Mouse (Mus musculus): Measurements from ENCODE around the gene Rnase11. TPM values are rescaled to one million over a fixed set of nuclear protein-coding genes. Genes with fewer than 3 reads are reported as not detected.
A peak's percentile ranks its signal among the peaks of the same experiment; 100 is the strongest.

The Rnase11 gene
- total and polyA plus RNA-seq, 2 experiments from 2014 or later, result not detected

DNA sequence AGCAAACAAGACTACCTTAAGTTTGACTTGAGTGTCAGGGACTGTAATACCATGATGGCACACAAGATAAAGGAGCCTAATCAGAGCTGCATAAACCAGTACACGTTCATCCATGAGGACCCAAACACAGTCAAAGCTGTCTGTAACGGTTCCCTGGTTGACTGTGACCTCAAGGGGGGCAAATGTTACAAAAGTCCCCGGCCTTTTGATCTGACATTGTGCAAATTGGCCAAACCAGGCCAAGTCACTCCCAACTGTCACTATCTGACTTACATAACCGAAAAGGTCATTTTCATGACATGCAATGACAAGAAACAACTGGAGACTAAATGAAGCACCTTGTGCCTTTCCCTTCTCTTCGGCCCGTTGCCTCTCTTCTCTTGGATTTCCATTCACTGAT lies 40.4 kb downstream of the Rnase11 start:
- 90% methylated on average over 6 of the region's 6 CpGs for WGBS
- H3K4me1 ChIP-seq (ENCODE audit: insufficient read depth), result no peaks in the 10 kb centered on the region; the same call in 1 of the 2 replicates
- ATAC-seq, result no peak
- no peak overlapping the region for H3K9ac ChIP-seq
- H3K4me3 ChIP-seq (ENCODE audit: low read depth, low read length), result no peak overlapping the region
- no peaks in the 10 kb centered on the region for H3K9me3 ChIP-seq (ENCODE audit: low read length)
- no peak overlapping the region for H3K27ac ChIP-seq (ENCODE audit: low read depth, low read length)
- H3K27me3 ChIP-seq (ENCODE audit: insufficient read depth, low read length), result no peaks in the 10 kb centered on the region
- TF ChIP-seq CTCF (IDR thresholded peaks at IDR 0.05; ENCODE audit: low read depth), result no peak
- no peak for DNase-seq
- H3K36me3 ChIP-seq (ENCODE audit: insufficient read depth), result no peaks in the 10 kb centered on the region
- no peak overlapping the region for H3K4me2 ChIP-seq (ENCODE audit: low read depth)

DNA sequence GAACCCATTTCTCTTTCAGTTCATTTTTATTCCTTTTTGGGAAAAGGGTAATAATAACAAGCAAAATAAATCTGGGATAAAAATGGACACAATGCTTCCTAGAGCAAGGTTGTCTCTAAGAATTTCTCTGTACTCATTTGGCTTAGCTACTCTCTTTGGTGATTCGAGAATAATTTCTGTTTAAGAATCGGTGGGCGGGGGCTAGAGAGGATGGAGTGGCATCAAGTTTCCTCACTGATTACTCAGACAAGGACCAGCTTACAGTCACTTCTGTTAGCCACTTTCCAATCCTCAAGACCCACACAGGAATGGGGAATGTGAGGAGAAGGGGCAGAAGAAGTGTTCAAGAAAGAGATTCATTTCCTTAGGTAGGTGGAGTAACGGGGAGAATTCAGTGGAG lies 41.2 kb downstream of the Rnase11 start:
- no peaks in the 10 kb centered on the region for H3K36me3 ChIP-seq (ENCODE audit: insufficient read depth)
- no peak overlapping the region for H3K9ac ChIP-seq
- 83% methylated on average over 4 of the region's 4 CpGs for WGBS
- no peak overlapping the region for H3K27ac ChIP-seq (ENCODE audit: low read depth, low read length)
- H3K4me3 ChIP-seq (ENCODE audit: low read depth, low read length), result no peak overlapping the region
- no peaks in the 10 kb centered on the region; the same call in 1 of the 2 replicates for H3K4me1 ChIP-seq (ENCODE audit: insufficient read depth)
- ATAC-seq, result no peak
- no peaks in the 10 kb centered on the region for H3K27me3 ChIP-seq (ENCODE audit: insufficient read depth, low read length)
- DNase-seq, result no peak
- H3K4me2 ChIP-seq (ENCODE audit: low read depth), result no peak overlapping the region
- no peak for TF ChIP-seq CTCF (IDR thresholded peaks at IDR 0.05; ENCODE audit: low read depth)
- H3K9me3 ChIP-seq (ENCODE audit: low read length), result no peaks in the 10 kb centered on the region

GRCm38 (mm10) chr14:51007914-51008713 lies 41.8 kb downstream of the Rnase11 start:
- no peaks in the 10 kb centered on the region; the same call in 1 of the 2 replicates for H3K4me1 ChIP-seq (ENCODE audit: insufficient read depth)
- H3K4me3 ChIP-seq (ENCODE audit: low read depth, low read length), result no peak overlapping the region
- DNase-seq (peak; percentile 70), ATAC-seq (peak; percentile 91)
- H3K9ac ChIP-seq, result no peak overlapping the region
- 0 out of 2 replicates have a peak overlapping the region, but pooled peaks have one; percentile 35 for H3K27ac ChIP-seq (ENCODE audit: low read depth, low read length)
- no peaks in the 10 kb centered on the region for H3K36me3 ChIP-seq (ENCODE audit: insufficient read depth)
- H3K9me3 ChIP-seq (ENCODE audit: low read length), result no peaks in the 10 kb centered on the region
- no peaks in the 10 kb centered on the region for H3K27me3 ChIP-seq (ENCODE audit: insufficient read depth, low read length)
- H3K4me2 ChIP-seq (ENCODE audit: low read depth), result no peak overlapping the region
- 59% methylated on average over 13 of the region's 13 CpGs for WGBS
- no peak for TF ChIP-seq CTCF (IDR thresholded peaks at IDR 0.05; ENCODE audit: low read depth)

DNA sequence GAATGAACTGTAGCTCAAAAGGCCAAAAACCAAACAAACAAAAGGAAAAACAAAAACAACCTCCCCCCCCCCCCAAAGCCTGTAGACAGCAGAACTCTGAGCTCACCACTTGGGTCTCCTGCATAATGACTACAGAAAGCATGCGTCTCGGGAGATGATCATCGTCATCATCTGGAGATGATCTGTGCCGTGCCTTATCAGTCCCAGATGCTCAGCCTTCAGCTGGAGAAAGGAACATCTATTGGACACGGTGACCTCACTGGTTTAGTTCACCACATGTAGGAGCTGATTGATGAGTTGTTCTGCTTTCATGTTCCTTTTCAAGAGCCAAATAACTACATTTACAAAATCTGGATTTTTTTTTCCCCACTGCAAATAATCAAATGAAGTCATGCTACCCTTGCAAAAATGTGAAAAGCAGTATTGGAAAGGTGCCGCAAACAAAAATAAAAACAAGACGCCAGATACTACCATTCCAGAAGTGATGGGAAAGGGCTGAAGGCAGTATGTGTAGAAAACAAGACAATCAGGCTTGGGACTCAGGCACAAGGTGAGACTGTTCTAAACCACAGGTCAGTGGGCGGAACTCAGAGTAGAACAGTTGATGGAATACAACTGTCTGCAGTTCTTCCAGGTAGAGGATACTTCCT lies 42.7 kb downstream of the Rnase11 start, which contains the start of gene Rnase10:
Gene Rnase10 (plus strand): TSS at position 600 of the 650 bp plus-strand sequence.
- Histone ChIP-seq H3K9ac (no peak within 1 kb of the TSS), H3K9me3 (ENCODE audit: low read length) (no peaks in the 10 kb centered on the region), H3K27me3 (ENCODE audit: insufficient read depth, low read length) (no peaks in the 10 kb centered on the region), H3K4me3 (ENCODE audit: low read depth, low read length) (no peak within 1 kb of the TSS), H3K27ac (ENCODE audit: low read depth, low read length) (0 out of 2 replicates have a peak within 1 kb of the TSS, but pooled peaks have one; percentile 35), H3K4me1 (ENCODE audit: insufficient read depth) (no peaks in the 10 kb centered on the region; the same call in 1 of the 2 replicates), H3K36me3 (ENCODE audit: insufficient read depth) (no peaks in the 10 kb centered on the region), H3K4me2 (ENCODE audit: low read depth) (no peak within 1 kb of the TSS)
- DNase-seq (no peak), ATAC-seq (no peak)
- 89% methylated on average over 8 of the region's 8 CpGs for WGBS
- no peak for TF ChIP-seq CTCF (IDR thresholded peaks at IDR 0.05; ENCODE audit: low read depth)

Other genes with a start within 250 kb of the Rnase11 start
- 0.19 TPM in 1 of 2 replicates, not detected in the other for gene Ccnb1ip1, start 242.4 kb downstream of the Rnase11 start, total RNA-seq (2014; rRNA removed)
- 0.09 TPM in 1 of 2 replicates, not detected in the other for gene Ccnb1ip1, start 242.4 kb downstream of the Rnase11 start, polyA plus RNA-seq (2015; fragmentation: Nextera tagmentation; extraction: Ambion mirVana)
- gene Parp2, start 242.3 kb downstream of the Rnase11 start, total RNA-seq (2014; rRNA removed), result 33.2 and 35.7 TPM in 2 replicates
- 30.3 and 34.4 TPM in 2 replicates for gene Parp2, start 242.3 kb downstream of the Rnase11 start, polyA plus RNA-seq (2015; fragmentation: Nextera tagmentation; extraction: Ambion mirVana)
- gene Tep1, start 179.6 kb downstream of the Rnase11 start, total RNA-seq (2014; rRNA removed), result 2.4 and 2.5 TPM in 2 replicates
- 1.1 and 1.2 TPM in 2 replicates for gene Tep1, start 179.6 kb downstream of the Rnase11 start, polyA plus RNA-seq (2015; fragmentation: Nextera tagmentation; extraction: Ambion mirVana)
- gene Klhl33, start 152.7 kb downstream of the Rnase11 start, total RNA-seq (2014; rRNA removed), result 1.1 and 2.8 TPM in 2 replicates
- 0.70 and 0.80 TPM in 2 replicates for gene Klhl33, start 152.7 kb downstream of the Rnase11 start, polyA plus RNA-seq (2015; fragmentation: Nextera tagmentation; extraction: Ambion mirVana)
- gene Osgep, start 125.3 kb downstream of the Rnase11 start, total RNA-seq (2014; rRNA removed), result 75.2 and 102 TPM in 2 replicates
- 79.1 and 87.6 TPM in 2 replicates for gene Osgep, start 125.3 kb downstream of the Rnase11 start, polyA plus RNA-seq (2015; fragmentation: Nextera tagmentation; extraction: Ambion mirVana)
- 134 and 150 TPM in 2 replicates for gene Apex1, start 125.2 kb downstream of the Rnase11 start, total RNA-seq (2014; rRNA removed)
- 193 and 233 TPM in 2 replicates for gene Apex1, start 125.2 kb downstream of the Rnase11 start, polyA plus RNA-seq (2015; fragmentation: Nextera tagmentation; extraction: Ambion mirVana)
- gene Pip4p1, start 119.3 kb downstream of the Rnase11 start, total RNA-seq (2014; rRNA removed), result 54.8 and 61.9 TPM in 2 replicates
- gene Pip4p1, start 119.3 kb downstream of the Rnase11 start, polyA plus RNA-seq (2015; fragmentation: Nextera tagmentation; extraction: Ambion mirVana), result 97.2 and 103 TPM in 2 replicates
- 16.7 and 20.0 TPM in 2 replicates for gene Pnp, start 119.1 kb downstream of the Rnase11 start, total RNA-seq (2014; rRNA removed)
- 11.3 and 13.1 TPM in 2 replicates for gene Pnp, start 119.1 kb downstream of the Rnase11 start, polyA plus RNA-seq (2015; fragmentation: Nextera tagmentation; extraction: Ambion mirVana)
- 13.1 and 19.0 TPM in 2 replicates for gene Gm49342, start 105.6 kb downstream of the Rnase11 start, total RNA-seq (2014; rRNA removed)
- gene Gm49342, start 105.6 kb downstream of the Rnase11 start, polyA plus RNA-seq (2015; fragmentation: Nextera tagmentation; extraction: Ambion mirVana), result not detected in 2 replicates
- 1.00 and 1.7 TPM in 2 replicates for gene Pnp2, start 94.2 kb downstream of the Rnase11 start, total RNA-seq (2014; rRNA removed)
- gene Pnp2, start 94.2 kb downstream of the Rnase11 start, polyA plus RNA-seq (2015; fragmentation: Nextera tagmentation; extraction: Ambion mirVana), result 0.78 and 1.6 TPM in 2 replicates
- gene Rnase10, start 42.4 kb downstream of the Rnase11 start, total RNA-seq (2014; rRNA removed), result not detected in 2 replicates
- gene Rnase10, start 42.4 kb downstream of the Rnase11 start, polyA plus RNA-seq (2015; fragmentation: Nextera tagmentation; extraction: Ambion mirVana), result not detected in 2 replicates
- not detected in 2 replicates for gene Rnase9, start 8.3 kb downstream of the Rnase11 start, total RNA-seq (2014; rRNA removed)
- not detected in 2 replicates for gene Rnase9, start 8.3 kb downstream of the Rnase11 start, polyA plus RNA-seq (2015; fragmentation: Nextera tagmentation; extraction: Ambion mirVana)
- not detected in 2 replicates for gene Rnase12, start 7.5 kb upstream of the Rnase11 start, total RNA-seq (2014; rRNA removed)
- gene Rnase12, start 7.5 kb upstream of the Rnase11 start, polyA plus RNA-seq (2015; fragmentation: Nextera tagmentation; extraction: Ambion mirVana), result 0.38 TPM in 1 of 2 replicates, not detected in the other
- not detected in 2 replicates for gene Olfr750, start 24.3 kb upstream of the Rnase11 start, total RNA-seq (2014; rRNA removed)
- 0.08 TPM in 1 of 2 replicates, not detected in the other for gene Olfr750, start 24.3 kb upstream of the Rnase11 start, polyA plus RNA-seq (2015; fragmentation: Nextera tagmentation; extraction: Ambion mirVana)
- 23.2 and 27.7 TPM in 2 replicates for gene Rnase4, start 40.9 kb upstream of the Rnase11 start, total RNA-seq (2014; rRNA removed)
- 15.8 and 16.3 TPM in 2 replicates for gene Rnase4, start 40.9 kb upstream of the Rnase11 start, polyA plus RNA-seq (2015; fragmentation: Nextera tagmentation; extraction: Ambion mirVana)
- 0.62 and 4.9 TPM in 2 replicates for gene Ang, start 41.0 kb upstream of the Rnase11 start, total RNA-seq (2014; rRNA removed)
- 2.8 and 4.0 TPM in 2 replicates for gene Ang, start 41.0 kb upstream of the Rnase11 start, polyA plus RNA-seq (2015; fragmentation: Nextera tagmentation; extraction: Ambion mirVana)
- gene Eddm3b, start 64.3 kb upstream of the Rnase11 start, total RNA-seq (2014; rRNA removed), result 0.15 TPM in 1 of 2 replicates, not detected in the other
- gene Eddm3b, start 64.3 kb upstream of the Rnase11 start, polyA plus RNA-seq (2015; fragmentation: Nextera tagmentation; extraction: Ambion mirVana), result 0.22 TPM in 1 of 2 replicates, not detected in the other
- 0.77 and 2.7 TPM in 2 replicates for gene Rnase6, start 73.7 kb upstream of the Rnase11 start, total RNA-seq (2014; rRNA removed)
- gene Rnase6, start 73.7 kb upstream of the Rnase11 start, polyA plus RNA-seq (2015; fragmentation: Nextera tagmentation; extraction: Ambion mirVana), result 1.3 and 1.4 TPM in 2 replicates
- gene Rnase1, start 96.6 kb upstream of the Rnase11 start, total RNA-seq (2014; rRNA removed), result not detected in 2 replicates
- 0.21 TPM in 1 of 2 replicates, not detected in the other for gene Rnase1, start 96.6 kb upstream of the Rnase11 start, polyA plus RNA-seq (2015; fragmentation: Nextera tagmentation; extraction: Ambion mirVana)
- not detected in 2 replicates for gene Rnase2b, start 112.1 kb upstream of the Rnase11 start, total RNA-seq (2014; rRNA removed)
- gene Rnase2b, start 112.1 kb upstream of the Rnase11 start, polyA plus RNA-seq (2015; fragmentation: Nextera tagmentation; extraction: Ambion mirVana), result not detected in 2 replicates
- not detected in 2 replicates for gene Ang2, start 149.0 kb upstream of the Rnase11 start, total RNA-seq (2014; rRNA removed)
- gene Ang2, start 149.0 kb upstream of the Rnase11 start, polyA plus RNA-seq (2015; fragmentation: Nextera tagmentation; extraction: Ambion mirVana), result not detected in 2 replicates
- not detected in 2 replicates for gene Ear14, start 153.2 kb upstream of the Rnase11 start, total RNA-seq (2014; rRNA removed)
- not detected in 2 replicates for gene Ear14, start 153.2 kb upstream of the Rnase11 start, polyA plus RNA-seq (2015; fragmentation: Nextera tagmentation; extraction: Ambion mirVana)
- gene Rnase2a, start 205.9 kb upstream of the Rnase11 start, total RNA-seq (2014; rRNA removed), result not detected in 2 replicates
- gene Rnase2a, start 205.9 kb upstream of the Rnase11 start, polyA plus RNA-seq (2015; fragmentation: Nextera tagmentation; extraction: Ambion mirVana), result not detected in 2 replicates